Mouse (Mus musculus): Measurements from ENCODE around the gene Zbtb24.
"Not testable (repeated sequence)": the region's sequence is repeated elsewhere in the genome, so short reads cannot be mapped to it uniquely, and the experiment has no call there.

Zbtb24 gene

DNA sequence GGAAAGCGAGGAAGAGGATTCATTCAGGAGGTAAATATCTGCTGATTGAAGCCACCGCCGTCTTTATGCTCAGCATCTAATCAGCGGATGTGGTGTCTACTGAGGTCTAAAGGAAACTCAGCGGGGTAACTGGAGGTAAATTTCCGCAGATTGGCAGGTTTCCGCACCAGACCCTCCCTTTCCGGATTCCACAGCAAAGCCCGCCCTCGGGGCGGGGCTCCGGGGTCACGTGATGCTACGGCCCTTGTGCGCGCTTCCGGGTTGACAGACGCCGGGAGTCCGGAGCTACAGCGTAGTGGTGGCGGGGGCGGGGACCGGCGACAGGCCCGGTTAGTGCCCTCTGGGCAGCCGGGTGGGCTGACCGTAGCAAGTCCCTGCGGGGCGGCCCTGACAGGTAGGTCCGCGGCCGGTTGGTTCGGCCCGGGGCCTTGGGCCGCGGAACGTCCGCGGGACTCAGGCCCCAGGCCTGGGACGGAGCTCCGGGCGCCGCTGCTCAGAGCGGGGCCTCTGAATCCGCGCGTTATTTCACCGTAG lies at the start of gene Zbtb24:
TSS of gene Zbtb24 (plus strand) at position 247 of the 534 bp plus-strand sequence.
- ATAC-seq (ENCODE audit: insufficient number of reproducible peaks, low FRiP score, low TSS enrichment), result peak; percentile 94

- no peak for ATAC-seq (ENCODE audit: insufficient number of reproducible peaks, low FRiP score, low TSS enrichment)
These were observed 49.1 kb upstream of the Zbtb24 start for GRCm38 (mm10) chr10:41401097-41401496.

- no peak for ATAC-seq (ENCODE audit: insufficient number of reproducible peaks, low FRiP score, low TSS enrichment)
These were observed 46.8 kb upstream of the Zbtb24 start for GRCm38 (mm10) chr10:41403364-41403763.

DNA sequence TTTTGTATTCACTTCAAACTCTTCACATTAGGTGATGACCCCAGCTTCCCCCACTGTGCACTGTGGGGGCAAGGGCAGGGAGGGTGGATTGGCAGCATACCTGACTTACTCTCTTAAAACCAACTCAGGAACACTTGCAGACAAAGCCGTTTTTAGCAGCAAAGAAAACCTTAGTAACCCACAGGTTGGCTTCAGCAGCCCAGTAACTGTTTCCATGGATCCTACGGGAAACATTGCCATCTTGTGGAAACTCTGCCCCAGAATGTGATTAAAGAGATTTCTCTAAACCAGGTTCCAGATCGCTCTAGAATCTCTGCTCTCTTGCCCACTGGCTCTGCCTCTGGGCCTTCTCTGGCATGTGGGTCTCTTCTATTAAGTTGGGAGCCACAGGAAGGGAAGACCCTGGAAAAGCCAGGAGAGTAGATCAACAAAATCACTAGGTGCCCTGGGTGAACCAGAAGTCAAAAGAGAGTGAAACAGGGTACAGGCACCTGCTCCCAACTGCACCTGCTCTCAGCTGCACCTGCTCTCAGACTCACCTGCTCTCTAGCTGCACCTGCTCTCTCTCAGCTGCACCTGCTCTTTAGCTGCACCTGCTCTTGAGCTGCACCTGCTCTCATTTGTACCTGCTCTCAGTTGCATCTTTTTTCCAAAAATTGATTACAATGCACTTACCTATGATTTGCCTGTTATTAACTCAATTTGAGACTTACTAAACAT lies 46.1 kb upstream of the Zbtb24 start:
- ATAC-seq (ENCODE audit: insufficient number of reproducible peaks, low FRiP score, low TSS enrichment), result no peak

GRCm38 (mm10) chr10:41410176-41410575 lies 40.0 kb upstream of the Zbtb24 start:
- not testable (repeated sequence) for ATAC-seq (ENCODE audit: insufficient number of reproducible peaks, low FRiP score, low TSS enrichment)

GRCm38 (mm10) chr10:41410821-41411220 lies 39.4 kb upstream of the Zbtb24 start:
- ATAC-seq (ENCODE audit: insufficient number of reproducible peaks, low FRiP score, low TSS enrichment), result not testable (repeated sequence)

DNA sequence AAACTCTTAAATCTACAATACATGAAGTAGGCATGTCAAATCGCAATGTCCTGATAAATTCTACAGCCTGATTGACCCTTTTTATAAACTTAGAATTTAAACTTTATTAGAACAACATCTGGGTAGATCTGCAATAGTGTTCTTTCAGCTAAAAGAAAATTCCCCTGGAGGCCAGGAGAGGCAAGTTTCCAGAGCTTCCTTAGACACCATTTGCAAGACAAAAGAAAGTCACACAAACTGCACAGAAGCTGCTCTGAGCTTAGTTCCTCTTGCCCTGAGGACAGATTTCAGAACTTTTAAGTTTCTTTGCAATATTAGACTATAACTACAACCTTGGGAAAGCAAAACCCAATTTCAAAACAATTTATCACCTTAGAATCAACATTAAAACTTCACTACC lies 36.7 kb upstream of the Zbtb24 start:
- ATAC-seq (ENCODE audit: insufficient number of reproducible peaks, low FRiP score, low TSS enrichment), result not testable (repeated sequence)

DNA sequence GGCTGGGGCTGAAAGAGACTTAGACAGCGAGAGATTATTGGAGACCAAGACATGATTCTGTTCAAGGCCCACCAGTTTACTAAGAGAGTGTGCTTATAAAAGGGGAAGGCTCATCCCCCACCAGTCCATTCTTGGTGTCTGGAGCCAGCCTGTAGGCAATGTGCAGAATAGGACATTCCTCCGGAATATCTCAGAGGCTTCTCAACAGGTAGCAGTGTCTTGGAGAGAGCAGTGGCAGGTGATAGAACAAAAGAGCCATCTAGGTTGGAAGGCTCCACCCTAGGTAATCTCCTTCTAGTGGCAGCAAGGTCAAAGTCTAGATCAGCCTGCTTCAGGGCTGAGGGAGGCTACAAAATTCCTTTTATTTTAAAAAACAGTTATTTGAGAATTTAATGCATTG lies 34.8 kb upstream of the Zbtb24 start:
- ATAC-seq (ENCODE audit: insufficient number of reproducible peaks, low FRiP score, low TSS enrichment), result not testable (repeated sequence)

GRCm38 (mm10) chr10:41420496-41421200 lies 29.5 kb upstream of the Zbtb24 start:
- ATAC-seq (ENCODE audit: insufficient number of reproducible peaks, low FRiP score, low TSS enrichment), result no peak

GRCm38 (mm10) chr10:41423681-41424080 lies 26.5 kb upstream of the Zbtb24 start:
- ATAC-seq (ENCODE audit: insufficient number of reproducible peaks, low FRiP score, low TSS enrichment), result no peak

- no peak for ATAC-seq (ENCODE audit: insufficient number of reproducible peaks, low FRiP score, low TSS enrichment)
These were observed 23.8 kb upstream of the Zbtb24 start for GRCm38 (mm10) chr10:41426368-41426767.

DNA sequence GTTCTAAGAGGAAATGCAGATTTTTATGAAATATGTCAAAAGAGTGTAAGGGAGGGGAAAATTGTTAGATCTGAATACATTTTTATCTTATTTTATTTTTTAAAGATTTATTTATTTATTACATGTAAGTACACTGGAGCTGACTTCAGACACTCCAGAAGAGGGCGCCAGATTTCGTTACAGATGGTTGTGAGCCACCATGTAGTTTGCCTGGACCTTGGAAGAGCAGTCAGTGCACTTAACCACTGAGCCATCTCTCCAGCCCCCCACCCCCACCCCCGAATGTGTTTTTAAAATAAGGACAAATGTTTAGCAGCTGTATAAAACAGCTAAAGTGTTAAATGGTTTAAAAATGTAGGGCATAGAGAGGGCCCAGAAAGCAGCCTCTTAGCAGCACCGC lies 15.6 kb upstream of the Zbtb24 start:
- no peak for ATAC-seq (ENCODE audit: insufficient number of reproducible peaks, low FRiP score, low TSS enrichment)

- ATAC-seq (ENCODE audit: insufficient number of reproducible peaks, low FRiP score, low TSS enrichment), result no peak
These were observed 15.0 kb upstream of the Zbtb24 start for GRCm38 (mm10) chr10:41435141-41435540.

DNA sequence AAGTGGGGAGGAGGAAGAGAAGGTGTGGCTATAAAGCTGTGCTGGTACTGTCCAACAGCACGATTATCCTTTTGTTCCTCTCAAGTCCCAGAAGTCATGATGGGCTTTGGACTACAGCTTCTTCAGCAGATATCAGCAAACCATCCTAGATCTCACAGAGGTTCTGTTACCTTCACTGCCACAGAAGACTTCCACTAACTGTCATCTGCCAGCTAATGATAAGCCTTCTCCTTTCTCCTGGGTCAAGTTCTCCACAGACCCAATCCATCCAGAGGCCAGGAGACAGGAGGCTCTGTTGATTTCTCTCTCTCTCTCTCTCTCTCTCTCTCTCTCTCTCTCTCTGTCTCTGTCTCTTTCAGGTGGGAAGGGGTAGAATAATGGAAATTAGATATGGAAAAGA lies 2.0 kb upstream of the Zbtb24 start:
- ATAC-seq (ENCODE audit: insufficient number of reproducible peaks, low FRiP score, low TSS enrichment), result no peak

DNA sequence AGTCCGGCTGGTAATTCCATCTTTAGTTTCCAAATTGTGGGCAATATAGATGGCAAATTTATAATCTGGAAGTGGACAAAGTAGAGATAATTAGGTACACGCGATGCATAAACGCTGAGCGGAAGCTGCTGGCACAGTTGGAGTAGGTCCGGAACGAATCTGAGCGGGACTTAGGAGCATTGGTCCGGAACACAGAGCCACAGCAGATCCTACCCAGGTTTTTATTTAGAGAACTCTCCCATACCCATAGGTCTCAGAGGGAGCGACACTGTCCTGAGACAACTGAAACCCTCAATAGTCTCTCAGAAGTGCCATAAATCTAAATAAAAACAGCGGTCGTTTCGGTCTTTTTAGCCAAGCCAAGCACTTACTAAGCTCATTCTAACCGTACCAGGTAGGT lies 499 bp upstream of the Zbtb24 start:
- ATAC-seq (ENCODE audit: insufficient number of reproducible peaks, low FRiP score, low TSS enrichment), result peak; percentile 69

DNA sequence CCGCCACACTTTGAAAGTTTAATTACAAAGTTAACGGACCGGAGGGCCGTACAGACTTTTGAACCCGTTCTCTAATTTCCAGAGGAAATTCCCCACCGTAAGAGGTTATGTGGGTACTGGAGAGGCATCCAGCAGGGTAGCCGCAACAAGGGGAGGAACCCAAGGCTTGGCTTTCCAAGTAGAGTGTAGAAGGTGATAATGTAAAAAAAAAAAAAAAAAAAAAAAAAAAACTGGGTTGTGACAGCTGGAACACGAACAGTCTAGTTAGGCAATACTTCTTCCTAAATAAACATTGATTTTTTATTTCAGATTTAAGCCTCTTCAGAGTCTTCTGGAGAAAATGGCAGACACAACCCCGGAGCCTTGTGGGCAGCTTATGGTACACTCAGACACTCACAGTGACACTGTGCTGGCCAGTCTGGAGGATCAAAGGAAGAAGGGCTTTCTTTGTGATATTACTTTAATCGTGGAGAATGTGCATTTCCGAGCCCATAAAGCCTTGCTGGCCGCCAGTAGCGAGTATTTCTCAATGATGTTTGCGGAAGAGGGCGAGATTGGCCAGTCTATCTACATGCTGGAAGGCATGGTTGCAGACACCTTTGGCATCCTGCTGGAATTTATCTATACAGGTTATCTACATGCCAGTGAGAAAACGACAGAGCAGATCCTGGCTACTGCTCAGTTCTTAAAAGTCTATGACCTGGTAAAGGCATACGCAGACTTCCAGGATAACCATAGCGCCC lies 768 bp downstream of the Zbtb24 start:
- ATAC-seq (ENCODE audit: insufficient number of reproducible peaks, low FRiP score, low TSS enrichment), result no peak

DNA sequence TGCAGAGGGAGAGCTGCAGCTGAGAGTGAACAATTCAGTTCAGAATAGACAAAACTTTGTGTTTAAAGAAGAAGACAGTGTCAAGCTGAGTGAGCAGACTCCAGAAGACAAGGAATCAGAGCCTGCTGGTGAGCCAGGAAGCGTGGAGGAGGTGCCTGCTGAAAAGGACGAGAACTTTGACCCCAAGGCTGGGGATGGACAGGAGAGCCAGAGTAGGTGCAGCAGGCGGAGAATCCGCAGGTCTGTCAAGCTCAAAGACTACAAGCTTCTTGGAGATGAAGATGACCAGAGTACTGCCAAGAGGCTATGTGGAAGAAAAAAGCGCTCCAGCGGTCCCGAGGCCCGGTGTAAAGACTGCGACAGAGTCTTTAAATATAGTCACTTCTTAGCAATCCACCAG lies 1.5 kb downstream of the Zbtb24 start:
- ATAC-seq (ENCODE audit: insufficient number of reproducible peaks, low FRiP score, low TSS enrichment), result no peak

DNA sequence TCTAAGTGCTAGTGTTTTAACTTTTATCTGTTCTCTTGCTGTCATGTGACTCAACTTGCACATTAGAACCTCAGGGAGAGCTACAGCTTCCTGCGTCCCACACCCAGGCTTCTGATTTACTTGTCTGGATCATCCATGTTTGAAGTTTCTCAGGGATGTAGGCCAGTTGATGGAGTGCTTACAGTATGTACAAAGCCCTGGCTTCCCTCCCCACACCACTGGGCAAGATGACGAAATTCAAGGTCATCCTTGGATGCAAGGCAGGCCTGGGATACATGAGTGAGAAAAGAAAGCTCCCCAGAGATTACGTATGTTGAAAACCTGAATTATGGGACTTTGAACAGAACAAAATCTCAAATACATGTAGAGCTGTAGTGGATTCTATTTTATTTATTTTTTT lies 2.6 kb downstream of the Zbtb24 start:
- ATAC-seq (ENCODE audit: insufficient number of reproducible peaks, low FRiP score, low TSS enrichment), result no peak

- peak; percentile 61; the same call in 1 of the 2 replicates for ATAC-seq (ENCODE audit: insufficient number of reproducible peaks, low FRiP score, low TSS enrichment)
These were observed 9.8 kb downstream of the Zbtb24 start for GRCm38 (mm10) chr10:41459990-41460389.

DNA sequence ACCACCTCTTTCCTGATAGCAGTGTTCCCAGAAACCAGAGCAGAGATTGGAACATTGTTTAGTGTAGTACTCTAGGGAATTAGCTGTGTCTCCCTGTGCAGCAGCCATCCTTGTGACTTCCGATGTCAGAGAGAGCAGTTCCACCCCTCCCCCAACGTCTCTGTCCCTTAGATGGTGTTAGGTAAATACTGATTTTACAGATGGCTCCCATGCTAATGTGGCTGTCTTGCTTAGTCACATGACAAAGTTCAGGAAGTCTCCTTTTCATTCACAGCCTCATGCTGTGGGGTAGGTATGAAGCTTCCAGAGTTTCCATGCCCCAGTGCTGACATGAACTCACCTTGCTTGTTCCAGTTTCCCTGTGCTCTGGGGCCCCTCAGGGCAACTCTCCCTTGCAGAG lies 10.3 kb downstream of the Zbtb24 start:
- ATAC-seq (ENCODE audit: insufficient number of reproducible peaks, low FRiP score, low TSS enrichment), result no peak
